Mouse (Mus musculus) heart, adult 10 weeks (tissue): Measurements from ENCODE around the gene Kcns1. TPM values are rescaled to one million over a fixed set of nuclear protein-coding genes. Genes with fewer than 3 reads are reported as not detected.

Source experiments
- polyA plus RNA-seq: library from polyadenylated mRNA; stranded (reverse); fragments of 350-450 nt; fragmentation: Illumina TruSeq; extraction: RNeasy Lipid Tissue Mini Kit (QIAGEN cat#74804); gene quantifications from one replicate; pipeline ENCODE4 v1.2.3, GENCODE M21; 2014; ENCODE audit warnings: low read depth, low replicate concordance

Gene Kcns1
- not detected for polyA plus RNA-seq

GRCm38 (mm10) chr2:164170902-164171301 lies at the start of gene Kcns1:
Kcns1 (minus strand) TSS chr2:164171113.

GRCm38 (mm10) chr2:164199626-164200327 lies 28.9 kb upstream of the Kcns1 start, which contains the start of gene Wfdc15a:
Wfdc15a (minus strand) TSS chr2:164200130.

GRCm38 (mm10) chr2:164190576-164190975 lies 19.7 kb upstream of the Kcns1 start, which contains the start of gene Wfdc12:
Wfdc12 (minus strand) TSS chr2:164190608.

GRCm38 (mm10) chr2:164182692-164183255 lies 11.9 kb upstream of the Kcns1 start, which contains the start of gene Wfdc5:
Wfdc5 (minus strand) TSS chr2:164182742.

Other genes starting within 250 kb of the Kcns1 start
- gene Ywhab, start 176.2 kb downstream of the Kcns1 start, polyA plus RNA-seq = 68.5 TPM
- gene Pabpc1l, start 145.7 kb downstream of the Kcns1 start, polyA plus RNA-seq = 0.89 TPM
- gene Stk4, start 100.8 kb downstream of the Kcns1 start, polyA plus RNA-seq = 10.6 TPM
- 25.8 TPM for gene Tomm34, start 99.9 kb downstream of the Kcns1 start, polyA plus RNA-seq
- not detected for gene Wfdc5, start 11.6 kb upstream of the Kcns1 start, polyA plus RNA-seq
- gene Wfdc12, start 19.5 kb upstream of the Kcns1 start, polyA plus RNA-seq = not detected
- gene Wfdc15a, start 29.0 kb upstream of the Kcns1 start, polyA plus RNA-seq = not detected
- not detected for gene Wfdc15b, start 50.5 kb upstream of the Kcns1 start, polyA plus RNA-seq
- not detected for gene Svs2, start 67.4 kb upstream of the Kcns1 start, polyA plus RNA-seq
- gene Svs3b, start 85.5 kb upstream of the Kcns1 start, polyA plus RNA-seq = not detected
- gene Svs4, start 107.3 kb upstream of the Kcns1 start, polyA plus RNA-seq = not detected
- gene Svs3a, start 118.2 kb upstream of the Kcns1 start, polyA plus RNA-seq = not detected
- gene Svs6, start 145.6 kb upstream of the Kcns1 start, polyA plus RNA-seq = not detected
- gene Svs5, start 161.6 kb upstream of the Kcns1 start, polyA plus RNA-seq = not detected
- 0.79 TPM for gene Slpi, start 218.0 kb upstream of the Kcns1 start, polyA plus RNA-seq
- gene Rbpjl, start 232.0 kb upstream of the Kcns1 start, polyA plus RNA-seq = not detected
- gene Matn4, start 234.0 kb upstream of the Kcns1 start, polyA plus RNA-seq = 0.47 TPM